Mouse (Mus musculus) stomach, embryonic 14.5 days (tissue): ENCODE results near the gene Carns1. TPM values are rescaled to one million over a fixed set of nuclear protein-coding genes. Genes with fewer than 3 reads are reported as not detected.

Source experiments
- ATAC-seq: fragments of 200-750 bp; cut with Nextera tagmentation; 2 replicates; pipeline ENCODE4 v1.8.0; 2017; ENCODE audit warnings: low read depth, moderate TSS enrichment; ENCODE audit not compliant: insufficient number of reproducible peaks, insufficient read depth, low FRiP score
- H3K27ac ChIP-seq: fragments of 300-500 bp; sonication (generic); 2 replicates; pipeline ENCODE4 v1.5.1; 2014; ENCODE audit warnings: mild to moderate bottlenecking, low read length, moderate library complexity, mixed read lengths
- H3K27me3 ChIP-seq: fragments of 300-500 bp; sonication (generic); 2 replicates; pipeline ENCODE4 v1.6.1; 2014; ENCODE audit warnings: low read length, control low read depth, mixed read lengths; ENCODE audit not compliant: control insufficient read depth, insufficient read depth
- H3K36me3 ChIP-seq: fragments of 300-500 bp; sonication (generic); 2 replicates; pipeline ENCODE4 v1.6.1; 2014; ENCODE audit warnings: mild to moderate bottlenecking, control low read depth, low read length, moderate library complexity, mixed read lengths; ENCODE audit not compliant: control insufficient read depth, insufficient read depth
- H3K4me1 ChIP-seq: fragments of 300-500 bp; sonication (generic); 2 replicates; pipeline ENCODE4 v1.6.1; 2014; ENCODE audit warnings: low read length, control low read depth, mixed read lengths; ENCODE audit not compliant: control insufficient read depth, insufficient read depth
- H3K4me2 ChIP-seq: fragments of 300-500 bp; sonication (generic); replicated peaks from 2 replicates; pipeline ENCODE4 v1.6.1; 2014; ENCODE audit warnings: low read depth, low read length, control low read depth
- H3K4me3 ChIP-seq: fragments of 300-500 bp; sonication (generic); 2 replicates; pipeline ENCODE4 v1.5.1; 2014; ENCODE audit warnings: low read depth, low read length, control low read depth
- H3K9ac ChIP-seq: fragments of 300-500 bp; sonication (generic); replicated peaks from 2 replicates; pipeline ENCODE4 v1.6.1; 2014; ENCODE audit warnings: low read depth, mild to moderate bottlenecking, control low read depth, low read length, moderate library complexity, mixed read lengths
- H3K9me3 ChIP-seq: fragments of 300-500 bp; sonication (generic); 2 replicates; pipeline ENCODE4 v1.6.1; 2016; ENCODE audit warnings: low read depth, low read length, control low read depth; ENCODE audit not compliant: control insufficient read depth
- WGBS: fragments of 180-500 bp; shearing (Covaris S2); extraction: QIAGEN DNeasy Blood & Tissue Kit; methylation state at CpG from one replicate; pipeline ENCODE4 v1.1.7; 2014; 5-methylcytosine and 5-hydroxymethylcytosine counted together
- polyA plus RNA-seq: library from polyadenylated mRNA; unstranded; fragments of >200 nt; fragmentation: Nextera tagmentation; extraction: Ambion mirVana; gene quantifications from 2 replicates; pipeline ENCODE4 v1.2.1, GENCODE M21; 2014

Gene Carns1
- polyA plus RNA-seq, 1 experiment from 2014 or later: 0.90 TPM

GRCm38 (mm10) chr19:4196048-4196447 lies 20.8 kb upstream of the Carns1 start:
- Histone ChIP-seq H3K9ac (no peak overlapping the region), H3K4me2 (no peak overlapping the region), H3K27ac (no peak overlapping the region), H3K27me3 (no peaks in the 10 kb centered on the region), H3K4me1 (peaks cover 31% of the 10 kb centered on the region), H3K9me3 (no peaks in the 10 kb centered on the region), H3K36me3 (peaks cover 65% of the 10 kb centered on the region), H3K4me3 (no peak overlapping the region)
- ATAC-seq: no peak
- 54% methylated on average over 2 of the region's 2 CpGs for WGBS

GRCm38 (mm10) chr19:4194776-4195650 lies 19.7 kb upstream of the Carns1 start:
- Histone ChIP-seq H3K36me3 (peaks cover 61% of the 10 kb centered on the region), H3K9me3 (no peaks in the 10 kb centered on the region), H3K4me2 (no peak overlapping the region), H3K27me3 (no peaks in the 10 kb centered on the region), H3K27ac (no peak overlapping the region), H3K4me3 (no peak overlapping the region), H3K9ac (no peak overlapping the region), H3K4me1 (peaks cover 23% of the 10 kb centered on the region)
- ATAC-seq: no peak
- WGBS: 73% methylated on average over 12 of the region's 12 CpGs

GRCm38 (mm10) chr19:4194021-4194724 lies 18.9 kb upstream of the Carns1 start:
- H3K36me3 ChIP-seq: peaks cover 54% of the 10 kb centered on the region
- H3K4me3 ChIP-seq: no peak overlapping the region
- WGBS: 81% methylated on average over 8 of the region's 8 CpGs
- no peaks in the 10 kb centered on the region for H3K9me3 ChIP-seq
- no peak for ATAC-seq
- no peak overlapping the region for H3K9ac ChIP-seq
- H3K4me1 ChIP-seq: peaks cover 23% of the 10 kb centered on the region
- no peak overlapping the region for H3K27ac ChIP-seq
- no peaks in the 10 kb centered on the region for H3K27me3 ChIP-seq
- no peak overlapping the region for H3K4me2 ChIP-seq

GRCm38 (mm10) chr19:4193129-4193528 lies 17.9 kb upstream of the Carns1 start:
- Histone ChIP-seq H3K4me3 (peak overlapping the region; percentile 98), H3K36me3 (peaks cover 46% of the 10 kb centered on the region), H3K9ac (peak overlapping the region; percentile 92), H3K9me3 (no peaks in the 10 kb centered on the region), H3K4me2 (peak overlapping the region; percentile 97), H3K4me1 (peaks cover 23% of the 10 kb centered on the region), H3K27ac (no peak overlapping the region), H3K27me3 (no peaks in the 10 kb centered on the region)
- 47% methylated on average over 6 of the region's 6 CpGs for WGBS
- no peak for ATAC-seq

GRCm38 (mm10) chr19:4192251-4192985 lies 17.1 kb upstream of the Carns1 start:
- peak overlapping the region; percentile 92 for H3K9ac ChIP-seq
- peaks cover 44% of the 10 kb centered on the region for H3K36me3 ChIP-seq
- peak overlapping the region; percentile 96 for H3K27ac ChIP-seq
- peaks cover 23% of the 10 kb centered on the region for H3K4me1 ChIP-seq
- H3K4me3 ChIP-seq: peak overlapping the region; percentile 98
- under 1% methylated on average over 52 of the region's 52 CpGs for WGBS
- H3K9me3 ChIP-seq: no peaks in the 10 kb centered on the region
- ATAC-seq: peak; percentile 39; the same call in 1 of the 2 replicates
- H3K27me3 ChIP-seq: no peaks in the 10 kb centered on the region
- H3K4me2 ChIP-seq: peak overlapping the region; percentile 97

GRCm38 (mm10) chr19:4191528-4192250 lies 16.4 kb upstream of the Carns1 start, which contains the start of gene Ppp1ca:
Ppp1ca (plus strand) TSS chr19:4192065.
- Histone ChIP-seq H3K4me2 (peak within 1 kb of the TSS; percentile 97), H3K4me1 (peaks cover 21% of the 10 kb centered on the region), H3K4me3 (peak within 1 kb of the TSS; percentile 98), H3K9me3 (no peaks in the 10 kb centered on the region), H3K27ac (peak within 1 kb of the TSS; percentile 96), H3K27me3 (no peaks in the 10 kb centered on the region), H3K9ac (peak within 1 kb of the TSS; percentile 92), H3K36me3 (peaks cover 37% of the 10 kb centered on the region)
- 4% methylated on average over 44 of the region's 47 CpGs for WGBS
- ATAC-seq: peak; percentile 94

- WGBS: 29% methylated on average over 4 of the region's 4 CpGs
- ATAC-seq: no peak
- H3K9ac ChIP-seq: peak within 1 kb of the TSS; percentile 92
- H3K4me2 ChIP-seq: peak within 1 kb of the TSS; percentile 97
- peaks cover 30% of the 10 kb centered on the region for H3K36me3 ChIP-seq
- H3K9me3 ChIP-seq: no peaks in the 10 kb centered on the region
- peak within 1 kb of the TSS; percentile 98 for H3K4me3 ChIP-seq
- no peaks in the 10 kb centered on the region for H3K27me3 ChIP-seq
- H3K27ac ChIP-seq: peak within 1 kb of the TSS; percentile 96
- peaks cover 13% of the 10 kb centered on the region for H3K4me1 ChIP-seq
Measured at GRCm38 (mm10) chr19:4190831-4191334, 15.6 kb upstream of the Carns1 start, which contains the start of gene Tbc1d10c. Tbc1d10c (minus strand) TSS chr19:4191284.
